Mouse (Mus musculus) heart, postnatal 0 days (tissue): Measurements from ENCODE around the gene Egfr. TPM values are rescaled to one million over a fixed set of nuclear protein-coding genes. Genes with fewer than 3 reads are reported as not detected.

ENCODE experiments used
- ATAC-seq: fragments of 200-750 bp; cut with Nextera tagmentation; 2 replicates; pipeline ENCODE4 v1.8.0; 2017; ENCODE audit warnings: low read depth, moderate number of reproducible peaks, moderate library complexity; ENCODE audit not compliant: insufficient read depth
- DNase-seq: peaks from one replicate; pipeline ENCODE4 v3.0.0-alpha.2; 2016; ENCODE audit warnings: low spot score
- H3K27ac ChIP-seq: fragments of 300-500 bp; sonication (generic); 2 replicates; pipeline ENCODE4 v1.5.1; 2014; ENCODE audit warnings: low read depth, mild to moderate bottlenecking
- H3K27me3 ChIP-seq: fragments of 300-500 bp; sonication (generic); 2 replicates; pipeline ENCODE4 v1.6.1; 2014; ENCODE audit warnings: low read length, mixed read lengths; ENCODE audit not compliant: control insufficient read depth, insufficient read depth
- H3K36me3 ChIP-seq: fragments of 300-500 bp; sonication (generic); replicated peaks from 2 replicates; pipeline ENCODE4 v1.6.1; 2014; ENCODE audit warnings: low read length, mixed read lengths; ENCODE audit not compliant: control insufficient read depth, insufficient read depth
- H3K4me1 ChIP-seq: fragments of 300-500 bp; sonication (generic); 2 replicates; pipeline ENCODE4 v1.6.1; 2014; ENCODE audit warnings: antibody characterized with exemption; ENCODE audit not compliant: control insufficient read depth, insufficient read depth
- H3K4me2 ChIP-seq: fragments of 300-500 bp; sonication (generic); 2 replicates; pipeline ENCODE4 v1.6.1; 2014; ENCODE audit warnings: low read depth, mild to moderate bottlenecking, low read length, moderate library complexity
- H3K4me3 ChIP-seq: fragments of 300-500 bp; sonication (generic); 2 replicates; pipeline ENCODE4 v1.5.1; 2014; ENCODE audit warnings: low read depth, low read length
- H3K9ac ChIP-seq: fragments of 300-500 bp; sonication (generic); replicated peaks from 2 replicates; pipeline ENCODE4 v1.6.1; 2014; ENCODE audit warnings: low read depth, low read length, mixed read lengths
- H3K9me3 ChIP-seq: fragments of 300-500 bp; sonication (generic); replicated peaks from 2 replicates; pipeline ENCODE4 v1.6.1; 2016; ENCODE audit warnings: low read length; ENCODE audit not compliant: control insufficient read depth
- CTCF ChIP-seq: IDR thresholded peaks from 2 replicates; pipeline ENCODE4 v1.5.1; 2016; ENCODE audit warnings: antibody characterized with exemption, control low read depth, low read depth
- EP300 ChIP-seq: IDR thresholded peaks from 2 replicates; pipeline ENCODE4 v1.6.1; 2016; ENCODE audit warnings: antibody characterized with exemption, low read depth
- WGBS: fragments of 180-500 bp; shearing (Covaris S2); extraction: QIAGEN DNeasy Blood & Tissue Kit; methylation state at CpG from one replicate; pipeline ENCODE4 v1.1.7; 2014; 5-methylcytosine and 5-hydroxymethylcytosine counted together
- polyA plus RNA-seq: library from polyadenylated mRNA; unstranded; fragments of >200 nt; fragmentation: Nextera tagmentation; extraction: Ambion mirVana; gene quantifications from 2 replicates; pipeline ENCODE4 v1.2.1, GENCODE M21; 2015
- total RNA-seq: library from RNA; depleted of rRNA; stranded (reverse); fragments of >200 nt; gene quantifications from 2 replicates; pipeline ENCODE4 v1.2.3, GENCODE M21; 2014; ENCODE audit warnings: low replicate concordance

Gene Egfr
- total and polyA plus RNA-seq, 2 experiments from 2014 or later = 1.2 to 2.5 TPM

DNA sequence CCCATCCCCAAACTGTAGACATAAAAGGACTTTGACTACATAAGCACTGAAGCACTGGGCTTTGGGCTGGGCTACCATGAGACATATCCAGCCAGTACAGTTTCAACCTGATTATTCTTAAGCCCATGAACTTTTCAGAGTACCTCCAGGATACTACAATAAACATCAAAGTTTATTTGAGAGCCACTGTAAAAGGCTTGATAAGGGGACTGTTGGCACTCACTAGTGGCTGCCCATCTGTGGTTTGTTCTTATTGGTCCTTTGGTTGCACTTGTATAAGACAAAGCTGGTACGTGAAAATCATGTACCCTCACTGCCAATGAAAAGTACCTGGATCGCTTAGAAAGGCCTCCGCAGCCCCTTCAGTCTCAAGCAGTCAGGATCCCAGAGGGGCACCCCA is 162.8 kb downstream of the Egfr start:
- H3K9me3 ChIP-seq = no peaks in the 10 kb centered on the region
- no peaks in the 10 kb centered on the region for H3K4me1 ChIP-seq
- H3K27me3 ChIP-seq = no peaks in the 10 kb centered on the region
- no peak overlapping the region for H3K4me3 ChIP-seq
- DNase-seq (no peak), ATAC-seq (no peak)
- no peaks in the 10 kb centered on the region for H3K36me3 ChIP-seq
- 64% methylated on average over 3 of the region's 3 CpGs for WGBS
- H3K9ac ChIP-seq = no peak overlapping the region
- H3K27ac ChIP-seq = no peak overlapping the region
- no peak for TF ChIP-seq EP300
- TF ChIP-seq CTCF = no peak
- no peak overlapping the region for H3K4me2 ChIP-seq

DNA sequence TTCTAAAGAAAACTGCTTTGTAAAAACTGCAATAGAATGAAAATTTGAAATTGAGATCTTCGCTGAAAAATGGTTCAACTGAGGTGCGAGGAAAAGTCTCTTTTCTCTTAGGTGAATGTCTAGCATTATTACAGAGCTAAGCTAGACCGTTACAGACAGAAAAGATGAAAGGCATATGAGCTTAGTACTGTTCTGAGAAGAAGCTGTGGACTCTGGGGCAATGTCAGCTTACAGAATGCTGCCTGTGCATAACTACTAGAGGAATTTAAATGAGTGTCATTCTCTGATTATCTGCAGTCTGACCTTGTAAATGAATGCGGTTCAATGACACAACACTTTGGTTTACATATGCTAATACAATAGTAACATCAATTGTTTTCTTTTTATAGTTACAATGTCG is 163.8 kb downstream of the Egfr start:
- Histone ChIP-seq H3K27me3 (no peaks in the 10 kb centered on the region), H3K9ac (no peak overlapping the region), H3K4me2 (no peak overlapping the region), H3K4me3 (no peak overlapping the region), H3K36me3 (no peaks in the 10 kb centered on the region), H3K9me3 (no peaks in the 10 kb centered on the region), H3K27ac (no peak overlapping the region), H3K4me1 (no peaks in the 10 kb centered on the region)
- no peak for TF ChIP-seq CTCF
- TF ChIP-seq EP300 = no peak
- peak; percentile 58 for ATAC-seq
- no peak for DNase-seq
- WGBS = 53% methylated on average over 5 of the region's 5 CpGs

DNA sequence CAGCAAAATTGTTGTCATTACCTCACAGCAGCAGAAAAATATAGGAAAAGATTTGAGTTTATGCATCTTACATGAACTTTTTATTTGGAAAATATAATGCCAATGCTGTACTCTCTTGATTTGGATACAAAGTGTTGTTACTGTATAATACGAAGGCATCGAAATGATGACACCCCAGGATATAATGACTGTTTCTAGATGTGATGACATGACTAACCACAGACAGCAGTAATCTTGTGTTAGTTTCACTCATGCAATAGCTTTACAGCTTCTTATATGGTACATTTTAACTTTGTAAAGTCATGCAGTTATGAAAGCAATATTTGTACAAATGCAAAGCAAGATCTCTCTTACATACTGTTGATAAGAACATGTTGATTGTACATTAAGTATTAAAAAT is 165.5 kb downstream of the Egfr start:
- no peak overlapping the region for H3K27ac ChIP-seq
- no peaks in the 10 kb centered on the region for H3K27me3 ChIP-seq
- no peak overlapping the region for H3K4me2 ChIP-seq
- H3K9me3 ChIP-seq = no peaks in the 10 kb centered on the region
- H3K4me3 ChIP-seq = no peak overlapping the region
- no peak for DNase-seq
- ATAC-seq = no peak
- no peak overlapping the region for H3K9ac ChIP-seq
- TF ChIP-seq EP300 = no peak
- no peaks in the 10 kb centered on the region for H3K36me3 ChIP-seq
- 92% methylated on average over 2 of the region's 2 CpGs for WGBS
- no peaks in the 10 kb centered on the region for H3K4me1 ChIP-seq

DNA sequence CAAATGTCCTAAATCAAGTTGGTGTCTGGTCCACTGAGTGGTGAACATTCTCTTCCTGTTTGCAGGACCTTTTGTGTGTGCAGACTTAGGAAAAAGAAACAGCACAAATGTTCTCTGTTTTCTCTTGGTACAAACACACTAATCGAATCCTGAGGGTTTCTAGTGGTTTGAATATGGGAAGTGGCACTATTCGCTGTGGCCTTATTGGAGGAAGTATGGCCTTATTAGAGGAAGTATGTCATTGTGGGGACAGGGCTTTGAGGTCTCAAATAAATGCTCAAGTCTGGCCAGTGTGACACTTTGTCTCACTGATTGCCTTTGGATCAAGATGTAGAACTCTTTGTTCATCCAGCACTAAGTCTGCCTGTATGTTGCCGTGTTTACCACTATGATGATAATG is 180.2 kb downstream of the Egfr start:
- Histone ChIP-seq H3K36me3 (no peaks in the 10 kb centered on the region), H3K4me3 (no peak overlapping the region), H3K9me3 (no peaks in the 10 kb centered on the region), H3K27ac (no peak overlapping the region), H3K4me1 (no peaks in the 10 kb centered on the region), H3K9ac (no peak overlapping the region), H3K4me2 (no peak overlapping the region), H3K27me3 (no peaks in the 10 kb centered on the region)
- ATAC-seq (no peak), DNase-seq (no peak)
- WGBS = 84% methylated on average over 3 of the region's 3 CpGs
- TF ChIP-seq EP300 (no peak), CTCF (no peak)

DNA sequence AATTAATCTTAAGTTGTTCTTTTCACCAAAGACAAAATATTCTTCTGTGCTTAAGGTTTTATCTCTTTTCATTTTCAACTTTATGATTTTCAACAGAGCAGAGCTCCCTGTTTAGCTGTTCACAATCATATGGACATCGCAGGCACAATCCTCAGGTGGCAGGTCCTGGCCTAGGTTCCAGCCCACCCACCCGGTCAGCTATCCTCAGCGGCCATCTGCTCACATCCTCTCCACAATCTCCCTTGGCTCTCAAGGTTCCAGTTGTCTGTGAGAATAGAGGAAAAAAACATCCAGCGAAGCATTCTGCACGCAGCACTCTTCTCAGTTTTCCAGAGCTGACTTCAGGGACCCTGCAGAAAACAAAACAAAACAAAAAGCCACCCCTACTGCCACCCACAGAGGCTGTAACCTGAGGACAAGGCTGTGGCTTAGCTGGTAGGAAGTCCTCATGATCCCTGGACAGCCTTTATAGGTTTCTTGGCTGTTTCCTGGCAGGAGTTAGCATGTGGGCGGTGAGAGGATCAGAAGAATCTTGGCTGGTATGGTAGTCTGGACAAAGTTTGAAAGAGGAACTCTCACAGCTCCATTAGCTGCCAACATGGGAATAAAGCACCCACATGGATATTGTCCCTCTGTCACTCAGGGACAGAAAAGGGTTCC is 183.7 kb downstream of the Egfr start:
- TF ChIP-seq CTCF (no peak), EP300 (no peak)
- H3K4me3 ChIP-seq = no peak overlapping the region
- no peaks in the 10 kb centered on the region for H3K9me3 ChIP-seq
- H3K36me3 ChIP-seq = no peaks in the 10 kb centered on the region
- ATAC-seq (no peak), DNase-seq (no peak)
- no peaks in the 10 kb centered on the region for H3K4me1 ChIP-seq
- no peak overlapping the region for H3K27ac ChIP-seq
- H3K9ac ChIP-seq = no peak overlapping the region
- no peak overlapping the region for H3K4me2 ChIP-seq
- no peaks in the 10 kb centered on the region for H3K27me3 ChIP-seq
- WGBS = 68% methylated on average over 6 of the region's 6 CpGs

DNA sequence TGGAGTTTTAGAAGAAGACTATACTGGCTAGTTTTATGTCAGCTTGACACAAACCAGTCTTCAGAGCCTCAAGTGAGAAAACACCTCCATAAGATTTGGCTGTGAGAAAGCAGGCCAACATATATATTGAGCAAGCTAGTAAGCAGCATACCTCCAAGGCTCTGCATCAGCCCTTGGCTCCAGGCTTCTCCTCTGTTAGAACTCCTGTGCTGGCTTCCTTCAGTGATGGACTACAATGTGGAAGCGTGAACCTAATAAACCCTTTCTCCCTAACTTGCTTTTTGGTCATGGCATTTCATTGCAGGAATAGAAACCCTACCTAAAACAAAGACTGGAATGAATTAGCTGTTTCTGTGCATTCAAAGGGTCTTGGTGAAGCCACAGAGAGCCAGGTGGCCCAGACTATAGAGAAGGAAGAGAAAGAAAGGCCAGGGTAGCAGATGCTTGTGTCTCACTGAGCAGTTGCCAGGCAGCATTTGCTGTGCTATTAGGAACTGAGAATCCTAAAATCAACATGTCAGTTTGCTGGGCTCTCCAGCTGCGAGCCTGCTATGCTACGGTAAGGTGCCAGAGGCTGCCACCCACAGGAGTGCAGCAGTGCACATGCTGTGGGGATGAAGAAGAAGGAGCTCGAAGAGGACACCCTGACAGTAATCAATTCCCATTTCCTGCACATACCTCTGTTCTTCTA is 189.2 kb downstream of the Egfr start:
- no peak overlapping the region for H3K27ac ChIP-seq
- 76% methylated on average over 4 of the region's 4 CpGs for WGBS
- ATAC-seq (no peak), DNase-seq (no peak)
- no peaks in the 10 kb centered on the region for H3K36me3 ChIP-seq
- no peaks in the 10 kb centered on the region for H3K27me3 ChIP-seq
- no peak overlapping the region for H3K4me2 ChIP-seq
- no peak overlapping the region for H3K4me3 ChIP-seq
- H3K9ac ChIP-seq = no peak overlapping the region
- H3K9me3 ChIP-seq = no peaks in the 10 kb centered on the region
- TF ChIP-seq EP300 = no peak
- no peak for TF ChIP-seq CTCF
- no peaks in the 10 kb centered on the region for H3K4me1 ChIP-seq
